ENCODE assay signal across 19 mouse cellular contexts in the genomic region with DNA sequence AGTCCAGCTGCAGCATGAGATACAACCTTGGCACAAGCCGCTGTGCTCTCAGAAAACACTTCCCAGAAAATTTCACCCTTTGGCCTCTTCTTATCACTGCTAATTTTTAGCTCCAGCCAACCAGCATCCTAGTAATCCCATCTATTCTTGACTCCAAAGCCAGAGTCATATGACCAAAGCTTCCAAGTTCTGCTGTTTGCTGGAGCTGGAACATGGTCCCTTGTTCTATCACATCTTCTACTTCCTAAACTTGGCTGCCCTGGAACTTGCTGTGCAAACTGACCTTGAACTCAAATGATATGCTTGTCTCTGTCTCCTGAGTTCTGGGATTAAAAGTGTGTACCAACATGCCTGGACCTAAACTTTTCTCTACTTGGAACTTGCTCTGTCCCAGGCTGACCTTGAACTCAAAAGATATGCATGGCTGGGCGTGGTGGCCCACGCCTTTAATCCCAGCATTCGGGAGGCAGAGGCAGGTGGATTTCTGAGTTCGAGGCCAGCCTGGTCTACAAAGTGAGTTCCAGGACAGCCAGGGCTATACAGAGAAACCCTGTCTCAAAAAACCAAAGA. TPM values are rescaled to one million over a fixed set of nuclear protein-coding genes. Genes with fewer than 3 reads are reported as not detected.
"Had no signal": no experiment of that assay in that cellular context is flagged by ENCODE, and none has a peak within 500 bp of the region (broad histone marks: within the 10 kb centered on the region; RNA-seq: fewer than 3 reads in every experiment).

No protein-coding gene starts in this region.

- H3K27me3 ChIP-seq: liver, embryonic 13.5 days had no signal

- H3K36me3 ChIP-seq: liver, embryonic 13.5 days had no signal

- H3K9ac ChIP-seq: liver, embryonic 13.5 days had no signal

- H3K4me2 ChIP-seq: liver, embryonic 13.5 days; midbrain, embryonic 11.5 days had no signal

- DNase-seq: kidney, postnatal 10 days; kidney, postnatal 36 days; layer of hippocampus, postnatal 36 days; liver, embryonic 13.5 days; lung, adult 2 months; lung, postnatal 14 days; lung, postnatal 4 days; midbrain, embryonic 14.5 days; right cerebral cortex, adult 18-20 months; right cerebral cortex, postnatal 14 days; right cerebral cortex, postnatal 4 days; thymus, adult 18-20 months; thymus, postnatal 36 days had no signal

- H3K9me3 ChIP-seq: liver, embryonic 13.5 days had no signal

- H3K4me3 ChIP-seq: left cerebral cortex, adult 2 months; liver, embryonic 13.5 days had no signal

- H3K27ac ChIP-seq: left cerebral cortex, adult 2 months; liver, embryonic 13.5 days; stomach, postnatal 0 days had no signal

- H3K4me1 ChIP-seq: liver, embryonic 13.5 days had no signal

RNA-seq across cellular contexts. Expression of a gene that starts 21.4 kb away (rescaled TPM):
- total RNA-seq: layer of hippocampus, adult 8-10 months; layer of hippocampus, postnatal 36 days; left cerebral cortex, adult 2 months; left cerebral cortex, postnatal 36 days; liver, adult 2 months had no signal
- polyA plus RNA-seq: liver, adult 2 months had no signal
